Mouse (Mus musculus) cerebellum, adult 2 months (tissue): ENCODE data around the gene Lrrc20. TPM values are rescaled to one million over a fixed set of nuclear protein-coding genes. Genes with fewer than 3 reads are reported as not detected.

Experiments used
- DNase-seq, 2 experiments: peaks; one replicate each; pipeline ENCODE4 v3.0.0; 2021
- H3K27ac ChIP-seq: fragments of 200-500 bp; 2 replicates; pipeline ENCODE4 v1.5.1; 2012; ENCODE audit warnings: low read length, control low read depth, inconsistent platforms; ENCODE audit not compliant: insufficient read depth
- H3K27me3 ChIP-seq: fragments of 200-500 bp; 2 replicates; pipeline ENCODE4 v1.6.1; 2012; ENCODE audit warnings: inconsistent platforms, mild to moderate bottlenecking, low read length, moderate library complexity; ENCODE audit not compliant: control insufficient read depth, insufficient read depth
- H3K4me1 ChIP-seq: fragments of 200-500 bp; 2 replicates; pipeline ENCODE4 v1.6.1; 2011; ENCODE audit warnings: low read length; ENCODE audit not compliant: control insufficient read depth, insufficient read depth
- H3K4me3 ChIP-seq: fragments of 200-500 bp; replicated peaks from 2 replicates; pipeline ENCODE3; 2011; ENCODE audit warnings: mild to moderate bottlenecking, low read depth, low read length, control low read depth; ENCODE audit not compliant: insufficient read depth
- CTCF ChIP-seq: fragments of 200-500 bp; IDR thresholded peaks from 2 replicates; pipeline ENCODE4 v1.5.1; 2011; ENCODE audit warnings: low read depth, mild to moderate bottlenecking, control low read depth, low read length, moderate library complexity, borderline replicate concordance; ENCODE audit not compliant: insufficient read depth
- POLR2A ChIP-seq: fragments of 200-500 bp; IDR thresholded peaks from 2 replicates; pipeline ENCODE4 v1.6.1; 2011; ENCODE audit warnings: low read length, control low read depth, borderline replicate concordance; ENCODE audit not compliant: insufficient read depth
- WGBS: fragments of 180-500 bp; shearing (Covaris S2); methylation state at CpG from one replicate; pipeline ENCODE4 v1.1.7; 2018; 5-methylcytosine and 5-hydroxymethylcytosine counted together
- polyA plus RNA-seq: library from polyadenylated mRNA; depleted of rRNA; stranded (reverse); fragments of >200 nt; gene quantifications from 2 replicates; pipeline ENCODE4 v1.2.3, GENCODE M21; 2012

Lrrc20 gene
- polyA plus RNA-seq, 1 experiment, result 20.9 TPM

GRCm38 (mm10) chr10:61530936-61531335 lies 55.3 kb downstream of the Lrrc20 start:
- Histone ChIP-seq H3K27me3 (no peaks in the 10 kb centered on the region), H3K27ac (no peak overlapping the region), H3K4me3 (no peak overlapping the region), H3K4me1 (peaks cover 16% of the 10 kb centered on the region)
- no peak for TF ChIP-seq CTCF
- no peak for TF ChIP-seq POLR2A
- DNase-seq, result no peak
- 57% methylated on average over 3 of the region's 3 CpGs for WGBS

- TF ChIP-seq CTCF (no peak), POLR2A (no peak)
- WGBS, result 59% methylated on average over 7 of the region's 7 CpGs
- no peak overlapping the region for H3K4me3 ChIP-seq
- no peak overlapping the region for H3K27ac ChIP-seq
- DNase-seq, result no peak
- H3K27me3 ChIP-seq, result no peaks in the 10 kb centered on the region
- H3K4me1 ChIP-seq, result peaks cover 25% of the 10 kb centered on the region
Observed at GRCm38 (mm10) chr10:61533285-61533684, 57.7 kb downstream of the Lrrc20 start.

GRCm38 (mm10) chr10:61534371-61535101 lies 58.9 kb downstream of the Lrrc20 start:
- Histone ChIP-seq H3K27me3 (no peaks in the 10 kb centered on the region), H3K27ac (no peak overlapping the region), H3K4me1 (peaks cover 25% of the 10 kb centered on the region), H3K4me3 (no peak overlapping the region)
- TF ChIP-seq CTCF (no peak), POLR2A (no peak)
- DNase-seq, result peak in 1 of 2 experiments; percentile 16
- WGBS, result 23% methylated on average over 3 of the region's 3 CpGs

GRCm38 (mm10) chr10:61535441-61535840 lies 59.8 kb downstream of the Lrrc20 start:
- TF ChIP-seq POLR2A (no peak), CTCF (no peak)
- 97% methylated on average over 4 of the region's 4 CpGs for WGBS
- no peak for DNase-seq
- Histone ChIP-seq H3K27me3 (no peaks in the 10 kb centered on the region), H3K4me3 (no peak overlapping the region), H3K27ac (no peak overlapping the region), H3K4me1 (peaks cover 25% of the 10 kb centered on the region)

GRCm38 (mm10) chr10:61536130-61537035 lies 60.8 kb downstream of the Lrrc20 start:
- DNase-seq, result peak in 1 of 2 experiments; percentile 31
- Histone ChIP-seq H3K27ac (no peak overlapping the region), H3K4me3 (no peak overlapping the region), H3K4me1 (peaks cover 25% of the 10 kb centered on the region), H3K27me3 (no peaks in the 10 kb centered on the region)
- WGBS, result 29% methylated on average over 20 of the region's 20 CpGs
- TF ChIP-seq POLR2A (no peak), CTCF (no peak)

GRCm38 (mm10) chr10:61537036-61537380 lies 61.4 kb downstream of the Lrrc20 start:
- Histone ChIP-seq H3K27me3 (no peaks in the 10 kb centered on the region), H3K4me3 (no peak overlapping the region), H3K27ac (no peak overlapping the region), H3K4me1 (peaks cover 25% of the 10 kb centered on the region)
- 86% methylated on average over 5 of the region's 5 CpGs for WGBS
- no peak for TF ChIP-seq POLR2A
- no peak for TF ChIP-seq CTCF
- DNase-seq, result no peak

- WGBS, result 76% methylated on average over 4 of the region's 4 CpGs
- Histone ChIP-seq H3K27me3 (no peaks in the 10 kb centered on the region), H3K4me1 (peaks cover 19% of the 10 kb centered on the region), H3K4me3 (no peak overlapping the region), H3K27ac (no peak overlapping the region)
- DNase-seq, result no peak
- TF ChIP-seq CTCF (no peak), POLR2A (no peak)
Observed at GRCm38 (mm10) chr10:61538446-61538845, 62.8 kb downstream of the Lrrc20 start.
